Mouse (Mus musculus): Measurements from ENCODE around the gene Prkar2a.

DNA sequence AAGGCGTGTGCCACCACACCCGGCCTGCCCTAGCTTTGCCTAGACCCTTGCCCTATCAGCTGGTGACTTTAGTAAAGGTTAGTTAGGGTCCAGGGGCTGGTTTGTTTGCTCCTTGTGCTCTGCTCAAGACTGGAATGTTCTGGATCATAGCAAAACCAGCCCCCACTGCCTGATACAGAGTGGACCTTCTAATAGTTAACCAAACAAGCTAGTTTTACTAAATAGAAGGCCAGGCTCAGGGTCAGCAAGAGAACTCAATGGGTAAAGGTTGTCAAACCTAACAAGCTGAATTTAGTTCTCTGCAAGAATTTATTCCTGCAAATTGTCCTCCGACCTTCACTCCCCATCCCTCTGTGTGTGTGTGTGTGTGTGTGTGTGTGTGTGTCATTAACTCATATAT, 64.9 kb downstream of the Prkar2a start:
- TF ChIP-seq CTCF (IDR thresholded peaks at IDR 0.05; ENCODE audit: extremely low read depth, insufficient read length, insufficient replicate concordance, low read depth, low read length) (no peak), POLR2A (IDR thresholded peaks at IDR 0.05; ENCODE audit: low read depth, low read length) (no peak)
